ENCODE assay signal across 21 mouse cellular contexts in genomic region chr5:53514959-53515612, GRCm38 (mm10). TPM values are rescaled to one million over a fixed set of nuclear protein-coding genes. Genes with fewer than 3 reads are reported as not detected.
DNase-seq lines count a peak whose midpoint lies in the region; ATAC-seq and TF ChIP-seq lines count a peak whose summit lies in the region.
"Had no signal": no experiment of that assay in that cellular context is flagged by ENCODE, and none has a peak within 500 bp of the region (broad histone marks: within the 10 kb centered on the region; RNA-seq: fewer than 3 reads in every experiment).

No protein-coding gene starts in this region.

- H3K36me3 ChIP-seq in intestine, embryonic 15.5 days: no peaks in the 10 kb centered on the region
- H3K36me3 ChIP-seq in intestine, postnatal 0 days (ENCODE audit: control insufficient read depth, insufficient read depth): no peaks in the 10 kb centered on the region
- no peaks in the 10 kb centered on the region for H3K36me3 ChIP-seq in midbrain, postnatal 0 days (ENCODE audit: insufficient read depth, low read length)
- no peaks in the 10 kb centered on the region for H3K36me3 ChIP-seq in midbrain, embryonic 14.5 days (ENCODE audit: control insufficient read depth, insufficient read depth, low read length)
- H3K36me3 ChIP-seq in intestine, embryonic 16.5 days (ENCODE audit: control insufficient read depth, insufficient read depth, low read length): no peaks in the 10 kb centered on the region
- H3K36me3 ChIP-seq: heart, embryonic 15.5 days; hindbrain, embryonic 13.5 days; limb, embryonic 10.5 days; liver, embryonic 15.5 days; neural tube, embryonic 15.5 days had no signal

- 0 out of 2 replicates have a peak, but pooled peaks have one; percentile 49 for ATAC-seq in intestine, embryonic 15.5 days
- ATAC-seq in intestine, postnatal 0 days: no peak
- peak; percentile 49; the same call in 1 of the 2 replicates for ATAC-seq in midbrain, postnatal 0 days (ENCODE audit: low FRiP score)
- ATAC-seq in midbrain, embryonic 14.5 days (ENCODE audit: low FRiP score, low TSS enrichment): no peak
- ATAC-seq in intestine, embryonic 16.5 days: 0 out of 2 replicates have a peak, but pooled peaks have one; percentile 16
- ATAC-seq: activated CD4-positive, CD25-positive, alpha-beta regulatory T cell, adult 4 months had no signal

- no peak overlapping the region for H3K9ac ChIP-seq in intestine, embryonic 15.5 days
- H3K9ac ChIP-seq in intestine, postnatal 0 days (ENCODE audit: low read depth, low read length): no peak overlapping the region
- no peak overlapping the region for H3K9ac ChIP-seq in midbrain, postnatal 0 days (replicated peaks; ENCODE audit: low read length, poor library complexity, severe bottlenecking)
- H3K9ac ChIP-seq in midbrain, embryonic 14.5 days (replicated peaks; ENCODE audit: low read length): no peak overlapping the region
- no peak overlapping the region for H3K9ac ChIP-seq in intestine, embryonic 16.5 days (ENCODE audit: low read depth, low read length)
- H3K9ac ChIP-seq: heart, embryonic 15.5 days; hindbrain, embryonic 13.5 days; liver, embryonic 15.5 days; neural tube, embryonic 15.5 days had no signal

- no peak overlapping the region for H3K4me2 ChIP-seq in intestine, embryonic 15.5 days (replicated peaks)
- H3K4me2 ChIP-seq in intestine, postnatal 0 days (replicated peaks; ENCODE audit: low read depth): no peak overlapping the region
- H3K4me2 ChIP-seq in midbrain, postnatal 0 days (ENCODE audit: low read depth, low read length, poor library complexity, severe bottlenecking): no peak overlapping the region
- no peak overlapping the region for H3K4me2 ChIP-seq in midbrain, embryonic 14.5 days (ENCODE audit: low read length)
- no peak overlapping the region for H3K4me2 ChIP-seq in intestine, embryonic 16.5 days (ENCODE audit: low read depth, low read length)
- H3K4me2 ChIP-seq: heart, embryonic 15.5 days; hindbrain, embryonic 13.5 days; liver, embryonic 15.5 days; neural tube, embryonic 15.5 days had no signal

- no peak for DNase-seq in midbrain, postnatal 0 days (ENCODE audit: low spot score)
- no peak for DNase-seq in midbrain, embryonic 14.5 days
- peak; percentile 63 for DNase-seq in lung, postnatal 36 days
- DNase-seq in cerebellum, adult 2 months: no peak
- DNase-seq: adrenal gland, postnatal 10 days; cerebellum, adult 8-10 months; gastrocnemius, postnatal 36 days; heart, adult 2 months; heart, postnatal 36 days; kidney, adult 8-10 months; kidney, postnatal 10 days; liver had no signal

- WGBS in intestine, embryonic 15.5 days: 52% methylated on average over 4 of the region's 4 CpGs
- 72% methylated on average over 4 of the region's 4 CpGs for WGBS in intestine, postnatal 0 days
- 54% methylated on average over 4 of the region's 4 CpGs for WGBS in midbrain, postnatal 0 days
- 76% methylated on average over 4 of the region's 4 CpGs for WGBS in midbrain, embryonic 14.5 days
- 57% methylated on average over 4 of the region's 4 CpGs for WGBS in intestine, embryonic 16.5 days
- 81% methylated on average over 4 of the region's 4 CpGs for WGBS in cerebellum, adult 2 months

- TF ChIP-seq CTCF in intestine, postnatal 0 days (IDR thresholded peaks at IDR 0.05; ENCODE audit: low read depth): no peak
- no peak for TF ChIP-seq CTCF in midbrain, postnatal 0 days (IDR thresholded peaks at IDR 0.05)
- no peak for TF ChIP-seq CTCF in cerebellum, adult 2 months (IDR thresholded peaks at IDR 0.05; ENCODE audit: borderline replicate concordance, insufficient read depth, low read depth, low read length)

- H3K4me3 ChIP-seq in intestine, embryonic 15.5 days (replicated peaks): no peak overlapping the region
- H3K4me3 ChIP-seq in intestine, postnatal 0 days (ENCODE audit: low read depth, low read length): no peak overlapping the region
- no peak overlapping the region for H3K4me3 ChIP-seq in midbrain, postnatal 0 days (ENCODE audit: low read depth, low read length)
- H3K4me3 ChIP-seq in midbrain, embryonic 14.5 days (replicated peaks; ENCODE audit: low read depth, low read length): no peak overlapping the region
- no peak overlapping the region for H3K4me3 ChIP-seq in intestine, embryonic 16.5 days (ENCODE audit: low read length)
- no peak overlapping the region for H3K4me3 ChIP-seq in cerebellum, adult 2 months (replicated peaks; ENCODE audit: insufficient read depth, low read depth, low read length)
- H3K4me3 ChIP-seq: heart, adult 2 months; heart, embryonic 15.5 days; hindbrain, embryonic 13.5 days; limb, embryonic 10.5 days; liver, embryonic 15.5 days; neural tube, embryonic 15.5 days had no signal

- no peaks in the 10 kb centered on the region for H3K9me3 ChIP-seq in intestine, embryonic 15.5 days
- no peaks in the 10 kb centered on the region for H3K9me3 ChIP-seq in intestine, postnatal 0 days (ENCODE audit: control insufficient read depth)
- no peaks in the 10 kb centered on the region for H3K9me3 ChIP-seq in midbrain, postnatal 0 days (ENCODE audit: low read length)
- H3K9me3 ChIP-seq in midbrain, embryonic 14.5 days (ENCODE audit: control insufficient read depth, low read length): no peaks in the 10 kb centered on the region
- no peaks in the 10 kb centered on the region; the same call in 1 of the 2 replicates for H3K9me3 ChIP-seq in intestine, embryonic 16.5 days (ENCODE audit: control insufficient read depth, low read length)
- H3K9me3 ChIP-seq: heart, embryonic 15.5 days; hindbrain, embryonic 13.5 days; limb, embryonic 10.5 days; liver, embryonic 15.5 days; neural tube, embryonic 15.5 days had no signal

- H3K4me1 ChIP-seq in intestine, embryonic 15.5 days (replicated peaks): no peaks in the 10 kb centered on the region
- H3K4me1 ChIP-seq in intestine, postnatal 0 days (replicated peaks; ENCODE audit: control insufficient read depth, insufficient read depth, low read length): no peaks in the 10 kb centered on the region
- no peaks in the 10 kb centered on the region for H3K4me1 ChIP-seq in midbrain, postnatal 0 days (ENCODE audit: insufficient read depth, low read length)
- H3K4me1 ChIP-seq in midbrain, embryonic 14.5 days (ENCODE audit: control insufficient read depth, insufficient read depth, low read length): no peaks in the 10 kb centered on the region
- H3K4me1 ChIP-seq in intestine, embryonic 16.5 days (ENCODE audit: control insufficient read depth, insufficient read depth, low read length): no peaks in the 10 kb centered on the region
- H3K4me1 ChIP-seq in cerebellum, adult 2 months (ENCODE audit: control insufficient read depth, insufficient read depth, low read length): no peaks in the 10 kb centered on the region
- H3K4me1 ChIP-seq: heart, embryonic 15.5 days; limb, embryonic 10.5 days; liver, embryonic 15.5 days; neural tube, embryonic 15.5 days had no signal

- TF ChIP-seq POLR2A in cerebellum, adult 2 months (IDR thresholded peaks at IDR 0.05; ENCODE audit: borderline replicate concordance, insufficient read depth, low read length): no peak

- H3K27ac ChIP-seq in intestine, embryonic 15.5 days: no peak overlapping the region
- no peak overlapping the region for H3K27ac ChIP-seq in intestine, postnatal 0 days (ENCODE audit: low read depth, low read length)
- no peak overlapping the region for H3K27ac ChIP-seq in midbrain, postnatal 0 days (ENCODE audit: low read depth, low read length)
- no peak overlapping the region for H3K27ac ChIP-seq in midbrain, embryonic 14.5 days (replicated peaks; ENCODE audit: low read depth, low read length)
- H3K27ac ChIP-seq in intestine, embryonic 16.5 days (ENCODE audit: low read length): no peak overlapping the region
- no peak overlapping the region for H3K27ac ChIP-seq in cerebellum, adult 2 months (ENCODE audit: insufficient read depth, low read length)
- H3K27ac ChIP-seq: heart, adult 2 months; heart, embryonic 15.5 days; hindbrain, embryonic 13.5 days; limb, embryonic 10.5 days; liver, embryonic 15.5 days; neural tube, embryonic 15.5 days had no signal

- no peaks in the 10 kb centered on the region for H3K27me3 ChIP-seq in intestine, embryonic 15.5 days (replicated peaks)
- no peaks in the 10 kb centered on the region for H3K27me3 ChIP-seq in intestine, postnatal 0 days (replicated peaks; ENCODE audit: control insufficient read depth, insufficient read depth, low read length)
- H3K27me3 ChIP-seq in midbrain, postnatal 0 days (ENCODE audit: insufficient read depth, low read length): no peaks in the 10 kb centered on the region
- H3K27me3 ChIP-seq in midbrain, embryonic 14.5 days (ENCODE audit: control insufficient read depth, insufficient read depth, low read length): no peaks in the 10 kb centered on the region
- H3K27me3 ChIP-seq in intestine, embryonic 16.5 days (replicated peaks; ENCODE audit: control insufficient read depth, insufficient read depth, low read length): no peaks in the 10 kb centered on the region
- no peaks in the 10 kb centered on the region for H3K27me3 ChIP-seq in cerebellum, adult 2 months (ENCODE audit: control insufficient read depth, insufficient read depth, low read length)
- H3K27me3 ChIP-seq: hindbrain, embryonic 13.5 days; liver, embryonic 15.5 days; neural tube, embryonic 15.5 days had no signal

RNA-seq across cellular contexts. Expression of gene Rbpj, which starts 49.1 kb away (rescaled TPM):
- 24.6 and 27.9 TPM in 2 replicates for polyA plus RNA-seq in intestine, embryonic 15.5 days (2015; fragmentation: Nextera tagmentation; extraction: Ambion mirVana)
- polyA plus RNA-seq in intestine, postnatal 0 days (2015; fragmentation: Nextera tagmentation; extraction: Ambion mirVana): 14.2 and 15.0 TPM in 2 replicates
- total RNA-seq in midbrain, postnatal 0 days (2014; rRNA removed): 21.0 and 23.7 TPM in 2 replicates
- 14.5 and 14.8 TPM in 2 replicates for polyA plus RNA-seq in midbrain, postnatal 0 days (2015; fragmentation: Nextera tagmentation; extraction: Ambion mirVana)
- polyA plus RNA-seq in midbrain, embryonic 14.5 days (2014; fragmentation: Nextera tagmentation; extraction: Ambion mirVana): 32.3 and 52.9 TPM in 2 replicates
- polyA plus RNA-seq in intestine, embryonic 16.5 days (2015; fragmentation: Nextera tagmentation; extraction: Ambion mirVana): 19.8 and 20.3 TPM in 2 replicates
- 19.6 and 22.6 TPM in 2 replicates for polyA plus RNA-seq in cerebellum, adult 2 months (2012; rRNA removed)

Comparison
In these comparisons a context has a peak if more than half of its experiments do, and no peak if none do; other contexts are left out.
1. ATAC-seq: peak in intestine, embryonic 15.5 days (single experiment), midbrain, postnatal 0 days (single experiment) and intestine, embryonic 16.5 days (single experiment); none in intestine, postnatal 0 days (single experiment) and midbrain, embryonic 14.5 days (single experiment).